Mouse (Mus musculus): Measurements from ENCODE around the gene Tspoap1.
A peak's percentile ranks its signal among the peaks of the same experiment; 100 is the strongest.

Tspoap1 gene

DNA sequence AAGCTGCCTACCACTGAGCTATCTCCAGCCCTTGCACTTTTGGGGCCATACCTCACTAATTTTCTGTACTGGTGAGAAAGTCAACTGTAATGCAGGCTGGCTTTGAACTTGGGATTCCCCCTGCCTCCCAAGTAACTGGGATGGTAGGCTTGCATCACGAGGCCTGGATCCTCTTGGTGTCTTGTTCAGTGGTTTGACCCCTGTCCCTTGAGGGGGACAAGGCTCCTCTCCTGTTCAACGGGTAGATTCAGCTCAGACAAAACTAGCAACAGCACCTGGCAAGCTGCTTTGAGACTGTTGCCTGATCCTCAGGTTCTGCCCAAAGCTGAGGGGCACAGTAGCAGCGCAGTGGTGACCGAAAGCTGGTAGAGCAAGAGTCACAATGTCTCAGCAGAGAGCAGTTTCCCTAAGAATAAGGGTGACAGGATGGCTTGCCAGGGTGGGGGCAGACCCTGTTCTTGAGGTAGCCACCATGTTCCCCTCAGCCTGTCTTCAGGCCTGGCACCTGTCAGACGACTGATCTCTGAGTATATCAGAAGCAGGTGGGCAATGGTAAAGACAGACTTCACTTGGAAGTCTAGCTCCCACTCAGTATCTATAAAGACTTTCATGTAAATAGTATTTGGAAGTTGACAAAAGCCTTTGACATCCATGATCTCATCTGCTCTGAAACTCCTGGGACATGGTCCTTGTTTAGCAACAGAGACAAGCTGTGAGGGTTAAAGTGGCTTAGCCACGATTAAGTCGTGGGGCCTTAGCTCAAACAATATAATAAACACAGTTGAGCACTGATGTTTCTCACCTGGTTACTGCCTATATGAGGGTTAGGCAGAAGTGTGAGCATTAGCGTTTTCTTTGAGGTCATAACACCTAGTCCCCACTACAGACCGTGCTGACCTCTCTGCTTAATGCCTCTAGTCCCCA lies 14.4 kb upstream of the Tspoap1 start:
- peak; percentile 37 to 71 for DNase-seq (ENCODE audit: low spot score in 2 of 2)

GRCm38 (mm10) chr11:87747312-87747711 lies 13.0 kb upstream of the Tspoap1 start:
- DNase-seq (ENCODE audit: low spot score in 2 of 2) = no peak

GRCm38 (mm10) chr11:87747716-87748115 lies 12.6 kb upstream of the Tspoap1 start:
- DNase-seq (ENCODE audit: low spot score in 2 of 2) = no peak

DNA sequence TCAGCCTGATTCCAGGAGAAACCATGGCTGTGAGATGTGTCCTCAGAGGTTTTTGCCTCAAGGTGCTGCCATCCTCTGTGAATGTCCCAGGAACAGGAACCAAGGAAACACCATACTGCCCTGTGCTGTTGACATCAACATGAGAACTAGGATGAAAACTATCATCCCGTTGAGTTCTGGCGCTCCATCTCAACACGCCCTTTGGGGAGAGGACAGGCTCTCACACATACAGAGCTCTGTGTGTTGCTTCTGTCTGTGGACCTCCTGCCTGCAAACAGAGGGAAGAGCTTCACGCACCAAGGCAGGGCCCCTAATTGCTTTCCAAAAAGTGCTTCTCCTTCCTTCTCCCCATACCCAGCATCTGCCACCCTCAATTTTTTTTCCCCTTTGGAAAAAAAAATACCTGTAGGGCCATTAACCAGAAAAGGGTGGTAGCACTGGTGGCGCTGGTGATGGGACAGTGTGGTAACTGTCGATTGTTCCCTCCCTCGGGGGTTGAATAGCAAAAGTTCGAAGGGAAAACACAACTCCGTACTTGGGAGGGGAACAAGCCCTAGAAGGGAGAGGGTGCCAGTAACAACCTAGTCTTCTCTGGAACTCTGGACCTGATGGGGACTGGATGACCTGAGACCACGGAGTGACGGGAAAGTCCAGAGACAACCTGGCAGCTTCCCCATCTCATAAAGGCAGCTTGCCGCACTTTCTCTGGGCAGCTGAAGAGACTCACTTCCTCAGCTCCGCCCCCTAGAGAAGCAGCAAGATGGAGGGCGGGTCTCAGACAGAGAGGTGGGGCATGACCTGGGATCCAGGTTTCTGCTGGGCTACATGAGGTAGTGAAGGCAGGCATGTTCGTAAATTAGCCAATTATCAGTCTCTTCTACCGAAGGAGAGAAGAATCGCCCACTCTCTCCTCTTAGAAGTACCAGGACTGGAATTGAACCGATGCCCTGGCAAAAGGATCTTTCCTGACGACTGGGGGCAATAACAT lies 11.9 kb upstream of the Tspoap1 start:
- peak; percentile 89 to 90 for DNase-seq (ENCODE audit: low spot score in 2 of 2)

DNA sequence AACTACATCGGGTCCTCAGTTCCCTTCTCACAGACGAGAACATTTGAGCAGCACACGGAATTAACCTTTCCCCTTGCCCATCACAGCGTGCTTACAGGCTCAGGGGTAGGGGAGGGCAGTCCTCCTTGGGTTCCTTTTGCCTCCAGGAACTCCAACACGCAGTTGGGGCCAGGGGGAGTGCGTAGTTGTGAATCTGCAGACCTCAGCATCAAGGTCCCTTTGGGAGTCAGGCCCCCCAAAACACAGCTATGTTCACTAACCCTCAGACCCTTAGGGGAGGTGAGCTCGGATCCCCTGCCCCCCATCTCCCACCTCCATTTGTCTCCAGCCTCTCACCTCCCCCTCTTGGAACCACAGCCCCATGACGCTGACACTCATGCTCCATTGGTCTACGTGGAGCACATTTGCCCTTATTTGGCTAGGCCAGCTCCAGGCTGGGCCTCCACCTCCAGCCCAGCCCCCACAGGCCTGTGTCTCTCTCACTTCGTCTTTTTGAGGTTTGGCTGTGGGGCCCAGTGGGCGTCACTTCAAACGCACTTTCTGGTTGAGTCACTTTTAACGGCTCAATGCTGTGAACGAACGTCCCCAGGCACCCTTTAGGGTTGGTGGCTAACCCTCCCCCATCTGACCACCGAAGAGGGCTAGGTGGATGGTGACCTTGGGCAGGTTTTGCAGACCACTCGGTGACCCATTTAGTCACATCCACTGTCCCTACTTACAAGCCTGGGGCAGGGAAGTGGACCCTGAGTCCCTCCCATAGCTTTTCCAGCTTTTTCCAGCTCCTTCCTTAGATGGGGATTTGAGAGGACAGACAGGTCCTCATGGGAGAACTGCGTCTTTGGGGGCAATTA lies 10.9 kb upstream of the Tspoap1 start:
- peak; percentile 97 to 98 for DNase-seq (ENCODE audit: low spot score in 2 of 2)

- peak in 1 of 2 experiments; percentile 60 for DNase-seq (ENCODE audit: low spot score in 2 of 2)
Observed at GRCm38 (mm10) chr11:87750043-87750421, 10.3 kb upstream of the Tspoap1 start.

- peak in 1 of 2 experiments; percentile 58 for DNase-seq (ENCODE audit: low spot score in 2 of 2)
Observed at GRCm38 (mm10) chr11:87750521-87750920, 9.8 kb upstream of the Tspoap1 start.

DNA sequence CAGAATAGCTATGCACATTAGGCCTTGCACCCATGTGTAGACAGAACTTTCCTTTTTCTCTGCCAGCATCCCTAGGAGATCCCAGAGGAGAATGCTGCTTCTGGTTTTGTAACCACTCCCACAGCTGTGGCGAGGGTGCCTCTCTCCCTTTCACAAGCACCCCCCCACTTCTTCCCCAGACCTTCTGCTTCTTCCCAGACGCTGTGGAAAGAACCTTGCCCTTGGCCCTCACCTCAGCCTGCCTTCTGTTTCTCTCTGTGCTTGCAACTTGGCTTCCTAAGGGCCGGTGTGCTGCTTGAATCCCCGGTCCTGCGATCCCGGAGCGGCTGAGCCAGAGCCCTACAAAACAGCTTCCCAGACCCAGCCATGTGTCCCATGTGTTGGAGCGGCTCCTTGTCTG lies 9.3 kb upstream of the Tspoap1 start:
- peak in 1 of 2 experiments; percentile 37 for DNase-seq (ENCODE audit: low spot score in 2 of 2)

DNA sequence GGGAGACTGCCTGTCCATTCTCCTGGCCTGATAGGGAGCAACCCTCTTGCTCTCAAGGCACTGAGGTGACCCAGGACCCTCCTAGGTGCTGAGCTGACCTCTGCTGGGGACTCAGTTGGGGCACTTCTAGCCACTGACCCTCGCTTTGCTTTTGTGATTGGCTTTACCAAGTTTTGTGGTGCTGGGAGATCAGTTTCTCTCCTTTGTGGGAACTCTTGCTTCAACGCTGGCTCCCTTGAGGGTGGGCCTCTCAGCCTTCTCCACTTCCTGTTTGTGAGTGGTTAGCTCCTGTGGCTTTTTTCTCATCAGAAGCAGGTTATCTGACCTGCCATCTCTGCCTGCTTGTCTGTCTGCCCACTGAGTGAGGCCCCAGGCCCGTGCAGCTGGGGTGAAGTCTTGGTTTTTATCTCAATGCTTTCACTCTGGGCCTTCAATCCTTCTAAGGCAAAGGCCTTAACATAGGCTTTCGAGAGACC lies 8.8 kb upstream of the Tspoap1 start:
- DNase-seq (ENCODE audit: low spot score in 2 of 2) = peak; percentile 86 to 92

DNA sequence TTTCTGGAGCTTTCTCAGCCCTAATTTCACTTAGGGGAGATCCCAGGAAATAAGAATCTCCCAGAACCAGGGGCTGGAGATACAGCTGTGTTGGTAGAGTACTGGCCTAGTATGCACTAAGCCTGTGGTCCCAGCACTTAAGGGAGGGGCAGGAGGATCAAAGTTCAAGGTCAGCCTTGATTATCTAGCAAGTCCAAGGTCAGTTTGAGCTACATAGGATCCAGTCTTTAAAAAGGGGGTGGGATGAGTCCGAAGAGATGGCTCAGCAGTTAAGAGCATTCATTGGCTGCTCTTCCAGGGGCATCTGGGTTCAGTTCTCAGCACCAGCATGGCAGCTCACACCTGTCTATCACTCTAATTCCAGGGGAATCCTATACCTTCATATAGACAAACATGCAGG lies 8.0 kb upstream of the Tspoap1 start:
- no peak for DNase-seq (ENCODE audit: low spot score in 2 of 2)

- DNase-seq (ENCODE audit: low spot score in 2 of 2) = no peak
Observed at GRCm38 (mm10) chr11:87753255-87753654, 7.1 kb upstream of the Tspoap1 start.

GRCm38 (mm10) chr11:87753891-87754501 lies 6.3 kb upstream of the Tspoap1 start:
- DNase-seq (ENCODE audit: low spot score in 2 of 2) = no peak

DNA sequence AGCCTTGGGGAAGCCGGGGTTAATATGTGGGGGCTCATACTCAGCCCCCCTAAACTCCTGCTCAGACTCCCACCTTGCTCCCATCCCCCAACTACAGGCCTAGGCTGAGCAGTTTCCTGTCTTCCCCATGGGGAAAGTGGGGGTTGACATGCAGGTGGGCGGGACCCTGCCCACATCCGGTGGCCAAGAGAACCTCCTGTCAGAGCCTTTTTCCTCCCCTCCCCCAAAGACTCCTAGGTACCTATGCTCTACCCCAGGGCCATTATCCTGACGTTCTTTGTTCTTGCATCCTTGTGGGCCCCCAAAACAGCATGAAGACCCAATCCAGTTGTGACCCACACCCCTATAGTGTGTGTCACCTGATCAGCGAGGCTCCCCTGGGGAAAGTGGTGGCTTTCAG lies 5.7 kb upstream of the Tspoap1 start:
- DNase-seq (ENCODE audit: low spot score in 2 of 2) = peak; percentile 89

GRCm38 (mm10) chr11:87755360-87756017 lies 4.9 kb upstream of the Tspoap1 start:
- peak; percentile 97 to 98 for DNase-seq (ENCODE audit: low spot score in 2 of 2)

DNA sequence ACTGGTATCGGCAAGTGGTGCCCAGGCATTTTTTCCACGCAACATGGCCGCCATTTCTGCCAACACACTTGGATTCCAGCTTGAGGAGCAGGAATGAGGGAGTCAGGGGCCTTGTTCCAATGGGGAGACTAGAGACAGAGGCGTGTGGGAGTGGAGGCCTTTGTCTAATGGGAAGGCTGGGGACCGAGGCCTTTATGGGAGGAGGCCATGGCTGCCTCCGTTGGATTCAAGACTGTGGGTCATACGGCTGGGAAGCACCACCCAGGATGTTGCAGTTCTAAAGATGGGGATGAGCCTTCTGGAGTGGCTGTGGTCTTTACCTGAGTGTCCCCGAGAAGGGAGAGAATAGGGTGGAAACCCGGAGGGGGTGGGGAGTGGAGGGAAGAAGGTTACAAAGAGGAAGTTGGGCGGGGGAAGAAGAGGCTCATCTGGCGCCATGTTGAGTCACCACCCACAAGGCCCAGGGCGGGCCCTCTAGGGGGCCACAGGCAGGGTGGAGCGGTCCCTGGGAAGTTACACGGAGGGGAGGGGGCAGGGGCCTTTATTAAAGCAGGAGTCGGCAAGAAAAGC lies 4.0 kb upstream of the Tspoap1 start:
- DNase-seq (ENCODE audit: low spot score in 2 of 2) = peak; percentile 74 to 79

DNA sequence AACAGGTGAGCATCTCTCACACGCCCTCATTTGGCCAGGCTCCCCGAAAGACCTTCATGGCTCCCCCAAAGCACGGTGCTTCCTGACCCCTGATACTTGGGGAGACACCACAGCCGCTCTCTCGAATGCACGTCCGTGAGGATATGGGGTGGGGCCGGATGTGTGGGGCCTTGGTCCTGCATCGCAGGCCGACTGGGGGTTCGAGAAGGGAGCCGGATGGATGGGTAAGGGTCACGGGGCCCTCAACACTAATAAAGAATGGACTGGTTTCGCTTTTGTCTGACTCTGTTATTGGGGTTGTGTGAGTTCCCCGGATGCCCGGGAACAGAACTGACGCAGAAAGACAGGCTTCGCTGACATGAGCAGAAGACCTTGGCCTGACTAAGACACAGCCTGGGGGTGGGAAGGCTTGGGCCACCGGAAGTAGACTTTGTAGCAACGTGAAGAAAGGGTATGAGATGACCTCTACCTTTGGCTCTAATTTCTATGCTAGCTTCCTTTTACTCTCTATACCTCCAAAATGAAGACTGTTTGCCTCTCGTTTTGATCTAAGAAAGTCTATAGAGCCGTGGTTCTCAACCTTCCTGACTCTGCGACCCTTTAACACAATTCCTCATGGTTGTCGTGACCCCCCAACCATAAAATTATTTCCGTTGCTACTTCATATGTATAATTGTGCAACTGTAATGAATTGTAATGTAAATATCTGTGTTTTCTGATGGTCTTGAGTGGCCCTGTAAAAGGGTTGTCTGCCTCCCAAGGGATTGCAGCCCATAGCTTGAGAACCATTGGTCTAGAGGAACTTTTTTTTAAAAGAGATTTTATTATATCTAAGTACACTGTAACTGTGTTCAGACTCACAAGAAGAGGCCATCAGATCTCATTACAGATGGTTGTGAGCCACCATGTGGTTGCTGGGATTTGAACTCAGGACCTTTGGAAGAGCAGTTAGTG lies 3.1 kb upstream of the Tspoap1 start:
- peak; percentile 69 to 72 for DNase-seq (ENCODE audit: low spot score in 2 of 2)

DNA sequence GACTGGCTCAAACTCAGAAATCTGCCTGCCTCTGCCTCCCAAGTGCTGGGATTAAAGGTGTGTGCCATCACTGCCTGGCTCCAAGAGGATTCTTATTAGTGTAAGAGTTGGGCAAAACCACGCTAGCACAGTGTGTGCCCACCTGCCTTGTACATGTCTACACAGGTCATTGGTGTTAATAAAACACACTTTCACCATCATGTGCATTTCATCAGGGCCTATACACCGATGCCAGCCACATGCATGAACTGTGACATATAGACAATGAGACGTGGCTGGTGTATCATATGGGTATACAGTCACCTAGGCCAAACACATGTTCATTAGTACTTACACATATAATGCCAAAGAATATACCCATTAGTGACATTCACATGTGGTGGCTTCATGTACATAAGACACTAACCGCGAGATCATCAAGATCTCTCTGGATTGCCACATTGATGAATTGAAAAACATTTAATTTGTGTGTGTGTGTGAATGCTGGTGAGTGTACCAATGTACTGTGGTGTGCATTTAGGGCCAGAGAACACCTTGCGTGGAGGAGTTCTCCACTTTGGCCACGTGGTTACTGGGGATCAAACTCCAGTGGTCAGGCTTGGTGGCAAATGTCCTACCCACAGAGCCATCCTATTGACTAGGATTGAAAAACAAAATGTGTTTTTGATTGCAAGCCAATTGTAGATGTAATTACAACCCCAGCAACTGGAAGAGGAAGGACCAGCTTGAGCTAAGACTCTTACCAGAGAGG lies 2.0 kb upstream of the Tspoap1 start:
- DNase-seq (ENCODE audit: low spot score in 2 of 2) = peak; percentile 63 to 73

Measured in natural killer cell, adult 2 months (primary cell).